Mouse (Mus musculus) forebrain, embryonic 16.5 days (tissue): ENCODE measurements around the gene Tnks2. TPM values are rescaled to one million over a fixed set of nuclear protein-coding genes. Genes with fewer than 3 reads are reported as not detected.

Experiments
- ATAC-seq: fragments of 200-750 bp; cut with Nextera tagmentation; 2 replicates; pipeline ENCODE4 v1.8.0; 2017; ENCODE audit warnings: mild to moderate bottlenecking, moderate library complexity
- H3K27ac ChIP-seq: fragments of 300-500 bp; sonication (generic); 2 replicates; pipeline ENCODE4 v1.5.1; 2014; ENCODE audit warnings: low read length, control low read depth
- H3K27me3 ChIP-seq: fragments of 300-500 bp; sonication (generic); replicated peaks from 2 replicates; pipeline ENCODE4 v1.6.1; 2014; ENCODE audit warnings: low read length; ENCODE audit not compliant: control insufficient read depth, insufficient read depth
- H3K36me3 ChIP-seq: fragments of 300-500 bp; sonication (generic); 2 replicates; pipeline ENCODE4 v1.6.1; 2014; ENCODE audit not compliant: control insufficient read depth, insufficient read depth
- H3K4me1 ChIP-seq: fragments of 300-500 bp; sonication (generic); replicated peaks from 2 replicates; pipeline ENCODE4 v1.6.1; 2014; ENCODE audit warnings: low read length; ENCODE audit not compliant: control insufficient read depth, insufficient read depth
- H3K4me2 ChIP-seq: fragments of 300-500 bp; sonication (generic); 2 replicates; pipeline ENCODE4 v1.6.1; 2014; ENCODE audit warnings: mild to moderate bottlenecking, low read length, control low read depth
- H3K4me3 ChIP-seq: fragments of 300-500 bp; sonication (generic); replicated peaks from 2 replicates; pipeline ENCODE4 v1.5.1; 2014; ENCODE audit warnings: mild to moderate bottlenecking, low read length, control low read depth
- H3K9ac ChIP-seq: fragments of 300-500 bp; sonication (generic); replicated peaks from 2 replicates; pipeline ENCODE4 v1.6.1; 2014; ENCODE audit warnings: low read depth, low read length, control low read depth
- H3K9me3 ChIP-seq: fragments of 300-500 bp; sonication (generic); 2 replicates; pipeline ENCODE4 v1.6.1; 2016; ENCODE audit warnings: low read length; ENCODE audit not compliant: control insufficient read depth
- WGBS: fragments of 180-500 bp; shearing (Covaris S2); extraction: QIAGEN DNeasy Blood & Tissue Kit; methylation state at CpG from one replicate; pipeline ENCODE4 v1.1.7; 2014; 5-methylcytosine and 5-hydroxymethylcytosine counted together
- polyA plus RNA-seq: library from polyadenylated mRNA; unstranded; fragments of >200 nt; fragmentation: Nextera tagmentation; extraction: Ambion mirVana; gene quantifications from 2 replicates; pipeline ENCODE4 v1.2.1, GENCODE M21; 2015

Tnks2 gene
- polyA plus RNA-seq, 1 experiment from 2014 or later, result 45.8 TPM

DNA sequence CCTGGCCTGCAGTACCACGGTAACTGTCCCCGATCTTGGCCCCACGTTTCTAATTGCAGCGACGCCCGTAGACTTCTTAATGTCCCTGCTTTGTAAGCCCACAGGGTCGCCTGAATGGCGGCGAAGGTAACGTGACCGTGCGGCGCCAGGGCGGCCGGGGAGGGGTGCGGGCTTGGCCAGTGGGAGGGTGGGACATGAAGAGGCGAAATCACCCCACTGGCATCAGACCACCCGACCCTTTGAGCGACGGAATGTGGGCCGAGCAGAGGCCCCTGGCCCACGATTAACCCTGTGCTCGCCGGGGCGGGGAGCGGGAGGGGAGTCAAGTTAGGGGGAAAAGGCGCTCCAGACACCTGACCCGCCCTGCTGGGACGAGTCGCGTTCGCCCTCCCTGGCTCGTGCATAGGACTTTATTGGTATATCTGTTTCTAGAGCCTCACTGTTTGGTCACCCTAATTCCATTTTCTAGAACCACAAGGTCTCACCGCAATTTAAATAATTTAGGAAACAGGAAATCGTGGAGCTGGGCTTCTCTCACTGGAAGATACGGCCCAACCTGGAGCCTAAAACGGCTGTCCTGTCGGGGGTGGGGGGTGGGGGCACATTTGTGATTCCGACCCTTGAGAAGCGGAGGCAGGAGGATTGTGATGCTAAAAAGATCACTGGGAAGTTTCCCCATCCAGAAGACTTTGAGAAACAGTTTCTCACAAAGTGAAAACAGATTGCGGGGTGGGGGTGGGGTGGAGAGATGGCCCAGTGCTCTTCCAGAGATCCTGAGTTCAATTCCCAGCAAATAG, 70.4 kb downstream of the Tnks2 start:
- Histone ChIP-seq H3K27me3 (no peaks in the 10 kb centered on the region), H3K4me2 (peak overlapping the region; percentile 93), H3K27ac (peak overlapping the region; percentile 59), H3K4me3 (peak overlapping the region; percentile 63), H3K9me3 (no peaks in the 10 kb centered on the region), H3K9ac (peak overlapping the region; percentile 88), H3K4me1 (peaks cover 14% of the 10 kb centered on the region), H3K36me3 (no peaks in the 10 kb centered on the region)
- 1% methylated on average over 41 of the region's 41 CpGs for WGBS
- peak; percentile 89 for ATAC-seq

DNA sequence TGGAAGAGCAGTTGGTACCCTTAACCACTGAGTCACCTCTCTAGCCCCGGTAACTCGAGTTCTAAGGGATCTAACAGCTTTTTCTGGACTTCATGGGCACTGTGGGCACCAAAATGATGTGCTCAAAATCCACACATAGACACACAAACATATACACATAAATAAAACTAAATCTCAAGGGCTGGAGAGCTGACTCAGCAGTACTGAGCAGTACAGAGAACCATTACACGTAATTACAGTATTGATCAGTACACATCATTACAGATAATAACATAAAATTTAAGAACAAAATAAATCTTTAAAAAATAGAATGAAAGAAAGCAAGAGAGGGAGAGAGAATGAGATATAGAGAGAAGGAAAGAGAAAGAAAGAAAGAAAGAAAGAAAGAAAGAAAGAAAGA, 75.1 kb downstream of the Tnks2 start:
- Histone ChIP-seq H3K36me3 (no peaks in the 10 kb centered on the region), H3K9ac (no peak overlapping the region), H3K4me1 (peaks cover 8% of the 10 kb centered on the region; the same call in 1 of the 2 replicates), H3K27me3 (no peaks in the 10 kb centered on the region), H3K27ac (no peak overlapping the region), H3K9me3 (no peaks in the 10 kb centered on the region), H3K4me2 (no peak overlapping the region), H3K4me3 (no peak overlapping the region)
- no peak for ATAC-seq
- 86% methylated on average over 3 of the region's 3 CpGs for WGBS

- Histone ChIP-seq H3K9ac (no peak overlapping the region), H3K27me3 (no peaks in the 10 kb centered on the region), H3K27ac (no peak overlapping the region), H3K4me1 (peaks cover 3% of the 10 kb centered on the region; the same call in 1 of the 2 replicates), H3K9me3 (no peaks in the 10 kb centered on the region), H3K4me3 (no peak overlapping the region), H3K4me2 (no peak overlapping the region), H3K36me3 (no peaks in the 10 kb centered on the region)
- no peak for ATAC-seq
- WGBS, result 22% methylated on average over 9 of the region's 9 CpGs
These were observed 75.8 kb downstream of the Tnks2 start for GRCm38 (mm10) chr19:36909676-36910292.

DNA sequence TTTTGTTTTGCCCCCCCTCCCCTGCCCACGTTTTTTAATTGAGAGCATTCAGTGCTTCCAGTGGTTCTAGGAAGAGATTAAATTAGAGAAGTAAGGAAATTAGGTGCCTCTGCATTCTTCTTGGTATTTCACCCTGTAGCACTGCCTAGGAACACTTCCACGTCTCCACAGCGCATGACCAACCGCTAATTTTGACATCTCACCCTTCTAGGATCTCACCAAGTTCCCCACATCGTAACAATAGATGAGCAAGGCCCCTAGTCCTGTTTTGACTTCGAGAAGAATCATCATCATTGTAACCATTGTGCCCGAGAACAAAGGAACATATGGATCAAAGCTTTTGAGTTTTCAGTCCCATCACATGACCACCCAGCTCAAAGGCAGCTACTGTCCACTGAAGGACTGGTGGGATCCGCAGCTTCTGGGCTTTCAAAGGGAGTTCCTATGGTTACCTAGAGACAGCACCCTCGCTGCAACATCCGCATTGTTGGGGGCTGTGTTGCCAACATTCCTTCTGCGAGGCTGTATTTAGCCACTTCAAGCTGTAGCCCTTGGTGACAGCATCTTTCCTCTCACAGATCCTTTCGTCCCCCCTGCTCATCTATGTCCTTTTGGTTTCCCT, 76.5 kb downstream of the Tnks2 start:
- Histone ChIP-seq H3K9ac (no peak overlapping the region; the same call in 1 of the 2 replicates), H3K27me3 (no peaks in the 10 kb centered on the region), H3K36me3 (no peaks in the 10 kb centered on the region), H3K9me3 (no peaks in the 10 kb centered on the region), H3K4me2 (no peak overlapping the region), H3K4me1 (0 out of 2 replicates have a peak, but pooled peaks cover 3% of the 10 kb centered on the region), H3K27ac (no peak overlapping the region), H3K4me3 (no peak overlapping the region)
- WGBS, result 17% methylated on average over 12 of the region's 12 CpGs
- peak; percentile 72 for ATAC-seq

GRCm38 (mm10) chr19:36913064-36913463, 79.0 kb downstream of the Tnks2 start:
- ATAC-seq, result no peak
- H3K9ac ChIP-seq, result no peak overlapping the region
- H3K4me3 ChIP-seq, result no peak overlapping the region
- no peaks in the 10 kb centered on the region for H3K36me3 ChIP-seq
- no peaks in the 10 kb centered on the region for H3K9me3 ChIP-seq
- H3K4me2 ChIP-seq, result no peak overlapping the region
- WGBS, result 82% methylated on average over 7 of the region's 7 CpGs
- H3K27me3 ChIP-seq, result no peaks in the 10 kb centered on the region
- H3K27ac ChIP-seq, result no peak overlapping the region
- H3K4me1 ChIP-seq, result 0 out of 2 replicates have a peak, but pooled peaks cover 11% of the 10 kb centered on the region

DNA sequence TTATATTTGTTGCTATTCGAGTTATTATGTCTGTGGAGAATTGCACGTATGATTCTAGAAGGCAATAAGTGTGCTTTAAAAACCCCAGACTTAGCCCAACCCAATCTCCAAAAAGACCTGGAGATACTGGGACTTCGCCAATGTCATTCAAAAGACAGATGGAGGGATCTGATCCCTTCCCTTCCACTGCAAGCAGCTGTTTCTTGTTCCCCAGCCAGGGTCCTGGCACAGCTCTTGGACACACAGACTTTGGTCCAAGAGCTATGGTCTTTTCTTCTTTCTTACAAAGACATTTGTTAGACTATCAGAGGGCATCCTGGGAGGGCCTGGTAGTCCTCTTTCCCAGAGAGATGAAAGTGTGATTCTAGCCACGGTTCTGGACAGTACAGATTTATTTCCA, 82.2 kb downstream of the Tnks2 start:
- ATAC-seq, result no peak
- Histone ChIP-seq H3K4me1 (peaks cover 14% of the 10 kb centered on the region), H3K36me3 (no peaks in the 10 kb centered on the region), H3K27ac (no peak overlapping the region), H3K9me3 (no peaks in the 10 kb centered on the region), H3K9ac (no peak overlapping the region), H3K4me2 (no peak overlapping the region), H3K4me3 (no peak overlapping the region), H3K27me3 (no peaks in the 10 kb centered on the region)
- 72% methylated on average over 4 of the region's 4 CpGs for WGBS

- H3K4me2 ChIP-seq, result peak overlapping the region; percentile 11; the same call in 1 of the 2 replicates
- ATAC-seq, result no peak
- peaks cover 14% of the 10 kb centered on the region for H3K4me1 ChIP-seq
- H3K27ac ChIP-seq, result no peak overlapping the region
- no peaks in the 10 kb centered on the region for H3K36me3 ChIP-seq
- H3K9me3 ChIP-seq, result no peaks in the 10 kb centered on the region
- H3K4me3 ChIP-seq, result no peak overlapping the region
- no peak overlapping the region for H3K9ac ChIP-seq
- WGBS, result 77% methylated on average over 1 of the region's 1 CpGs
- no peaks in the 10 kb centered on the region for H3K27me3 ChIP-seq
These were observed 82.9 kb downstream of the Tnks2 start for GRCm38 (mm10) chr19:36916876-36917389.

- no peaks in the 10 kb centered on the region for H3K9me3 ChIP-seq
- H3K27ac ChIP-seq, result peak overlapping the region; percentile 95
- peak overlapping the region; percentile 94 for H3K4me2 ChIP-seq
- H3K36me3 ChIP-seq, result no peaks in the 10 kb centered on the region
- peak; percentile 93 for ATAC-seq
- no peaks in the 10 kb centered on the region for H3K27me3 ChIP-seq
- H3K4me1 ChIP-seq, result peaks cover 14% of the 10 kb centered on the region
- WGBS, result 0% methylated on average over 71 of the region's 85 CpGs
- H3K4me3 ChIP-seq, result peak overlapping the region; percentile 97
- H3K9ac ChIP-seq, result peak overlapping the region; percentile 97
These were observed 84.6 kb downstream of the Tnks2 start for GRCm38 (mm10) chr19:36918441-36919301.
